Mouse (Mus musculus) spleen, adult 10 weeks (tissue): ENCODE results near the gene Bola3. TPM values are rescaled to one million over a fixed set of nuclear protein-coding genes. Genes with fewer than 3 reads are reported as not detected.

Experiments
- polyA plus RNA-seq: library from polyadenylated mRNA; stranded (reverse); fragments of 350-450 nt; fragmentation: Illumina TruSeq; extraction: RNeasy Lipid Tissue Mini Kit (QIAGEN cat#74804); gene quantifications from one replicate; pipeline ENCODE4 v1.2.3, GENCODE M21; 2015; ENCODE audit warnings: low replicate concordance; ENCODE audit not compliant: insufficient read depth

Gene Bola3
- 62.7 TPM for polyA plus RNA-seq

GRCm38 (mm10) chr6:83348873-83349272, at the start of gene Bola3:
Gene Bola3, plus strand, starts transcription at chr6:83349147.

GRCm38 (mm10) chr6:83325525-83326393, 23.2 kb upstream of the Bola3 start, which contains the start of the genes Mthfd2 and Mob1a:
Gene Mthfd2, minus strand, starts transcription at chr6:83325908.
Gene Mob1a, plus strand, starts transcription at chr6:83326016.

Other genes with a start within 250 kb of the Bola3 start
- 0.48 TPM for gene Ccdc142, start 247.5 kb upstream of the Bola3 start, polyA plus RNA-seq
- 4.8 TPM for gene Gm42688, start 247.5 kb upstream of the Bola3 start, polyA plus RNA-seq
- 19.2 TPM for gene Mrpl53, start 240.1 kb upstream of the Bola3 start, polyA plus RNA-seq
- gene Mogs, start 233.7 kb upstream of the Bola3 start, polyA plus RNA-seq = 22.9 TPM
- gene Wbp1, start 227.6 kb upstream of the Bola3 start, polyA plus RNA-seq = 27.1 TPM
- gene Ino80b, start 223.7 kb upstream of the Bola3 start, polyA plus RNA-seq = 7.5 TPM
- 0.52 TPM for gene Rtkn, start 213.7 kb upstream of the Bola3 start, polyA plus RNA-seq
- gene Wdr54, start 192.8 kb upstream of the Bola3 start, polyA plus RNA-seq = 0.14 TPM
- gene 1700003E16Rik, start 192.7 kb upstream of the Bola3 start, polyA plus RNA-seq = not detected
- 39.1 TPM for gene Dctn1, start 183.2 kb upstream of the Bola3 start, polyA plus RNA-seq
- gene Slc4a5, start 129.3 kb upstream of the Bola3 start, polyA plus RNA-seq = not detected
- 34.2 TPM for gene Mthfd2, start 23.2 kb upstream of the Bola3 start, polyA plus RNA-seq
- 265 TPM for gene Mob1a, start 23.1 kb upstream of the Bola3 start, polyA plus RNA-seq
- gene Tet3, start 109.9 kb downstream of the Bola3 start, polyA plus RNA-seq = 25.0 TPM
- 75.7 TPM for gene Dguok, start 157.8 kb downstream of the Bola3 start, polyA plus RNA-seq
- 11.0 TPM for gene Actg2, start 187.1 kb downstream of the Bola3 start, polyA plus RNA-seq
- 23.9 TPM for gene Stambp, start 223.6 kb downstream of the Bola3 start, polyA plus RNA-seq